Mouse (Mus musculus) adrenal gland, postnatal 14 days (tissue): ENCODE results near the gene Camkv. TPM values are rescaled to one million over a fixed set of nuclear protein-coding genes. Genes with fewer than 3 reads are reported as not detected.
A peak's percentile ranks its signal among the peaks of the same experiment; 100 is the strongest.

Experiments
- DNase-seq: peaks from one replicate; pipeline ENCODE4 v3.0.0; 2021; ENCODE audit warnings: mixed read lengths
- long read RNA-seq, 2 experiments: library from polyadenylated mRNA; stranded (forward); transcript quantifications; one replicate each; pipeline ENCODE4 v2.0.0; 2021
- total RNA-seq: library from RNA; stranded (reverse); gene quantifications from 2 replicates; pipeline ENCODE4 v1.2.3, GENCODE M21; 2021

The Camkv gene
- 1.3 and 2.3 TPM in 2 replicates for total RNA-seq
- long read RNA-seq, experiment 1, partial matches to known transcripts = 0 of 6 reads
- long read RNA-seq, experiment 1, other reads (novel, unspliced or antisense) = 2 of 6 reads
- long read RNA-seq, experiment 2, partial matches to known transcripts = 0 of 4 reads
- long read RNA-seq, experiment 2, other reads (novel, unspliced or antisense) = 1 of 4 reads

DNA sequence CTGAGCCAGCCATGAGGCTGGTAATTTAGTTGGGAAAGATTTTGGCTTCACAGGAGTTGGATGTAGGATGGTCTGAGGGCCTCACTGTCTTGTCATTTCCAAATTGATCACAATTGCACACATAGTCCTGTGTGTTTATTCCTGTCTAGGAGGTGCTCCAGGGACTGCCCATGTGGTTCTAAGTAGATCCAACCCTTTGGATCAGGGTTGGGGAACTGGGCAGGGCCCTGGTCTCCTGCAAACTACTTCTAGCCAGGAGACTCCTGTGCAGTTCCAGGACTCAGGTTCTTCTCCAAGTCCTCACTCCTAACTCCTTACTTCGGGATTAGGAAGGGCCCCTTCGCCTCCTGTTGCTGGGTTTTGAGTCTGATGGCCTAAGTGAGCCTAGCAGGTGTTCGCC lies at the start of gene Camkv:
Gene Camkv (plus strand): TSS at position 301 of the 400 bp plus-strand sequence.
- DNase-seq = no peak

- DNase-seq = peak; percentile 93
Measured at GRCm38 (mm10) chr9:107887804-107888266, 47.6 kb upstream of the Camkv start, which contains the start of gene Mon1a. Gene Mon1a (plus strand): TSS chr9:107888151.

GRCm38 (mm10) chr9:107888267-107888850 lies 47.1 kb upstream of the Camkv start:
- peak; percentile 64 for DNase-seq

- no peak for DNase-seq
Measured at GRCm38 (mm10) chr9:107890260-107890659, 45.2 kb upstream of the Camkv start.

- no peak for DNase-seq
Measured at GRCm38 (mm10) chr9:107891023-107891422, 44.5 kb upstream of the Camkv start.

GRCm38 (mm10) chr9:107898563-107898962 lies 36.9 kb upstream of the Camkv start:
- peak; percentile 56 for DNase-seq

DNA sequence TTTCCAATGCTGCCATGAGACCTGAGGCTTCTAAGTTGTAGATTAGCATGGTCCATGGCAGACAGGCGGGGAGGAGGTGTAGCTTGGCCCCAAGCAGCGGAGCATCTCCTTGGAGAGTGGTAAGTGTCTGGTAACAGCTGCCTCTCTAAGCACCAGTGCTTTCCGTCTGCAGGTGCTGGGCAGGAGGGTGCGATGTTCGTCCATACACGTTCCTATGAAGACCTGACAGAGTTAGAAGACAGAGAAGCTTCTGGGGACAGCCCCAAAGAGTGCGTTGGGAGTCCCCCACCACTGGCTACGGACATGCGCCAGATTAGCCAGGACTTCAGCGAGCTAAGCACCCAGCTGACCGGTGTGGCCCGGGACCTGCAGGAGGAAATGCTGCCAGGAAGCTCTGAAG lies 35.6 kb upstream of the Camkv start:
- DNase-seq = no peak

- peak; percentile 80 for DNase-seq
Measured at GRCm38 (mm10) chr9:107900840-107901626, 34.4 kb upstream of the Camkv start.

DNA sequence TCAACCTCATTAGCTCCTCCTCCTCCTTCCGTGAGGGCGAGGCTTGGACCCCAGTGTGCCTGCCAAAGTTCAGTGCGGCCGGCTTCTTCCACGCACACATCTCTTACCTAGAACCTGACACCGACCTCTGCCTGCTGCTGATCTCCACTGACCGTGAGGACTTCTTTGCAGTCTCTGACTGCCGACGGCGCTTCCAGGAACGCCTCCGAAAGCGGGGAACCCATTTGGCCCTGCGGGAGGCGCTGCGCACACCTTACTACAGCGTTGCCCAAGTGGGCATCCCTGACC lies 33.9 kb upstream of the Camkv start:
- no peak for DNase-seq

DNA sequence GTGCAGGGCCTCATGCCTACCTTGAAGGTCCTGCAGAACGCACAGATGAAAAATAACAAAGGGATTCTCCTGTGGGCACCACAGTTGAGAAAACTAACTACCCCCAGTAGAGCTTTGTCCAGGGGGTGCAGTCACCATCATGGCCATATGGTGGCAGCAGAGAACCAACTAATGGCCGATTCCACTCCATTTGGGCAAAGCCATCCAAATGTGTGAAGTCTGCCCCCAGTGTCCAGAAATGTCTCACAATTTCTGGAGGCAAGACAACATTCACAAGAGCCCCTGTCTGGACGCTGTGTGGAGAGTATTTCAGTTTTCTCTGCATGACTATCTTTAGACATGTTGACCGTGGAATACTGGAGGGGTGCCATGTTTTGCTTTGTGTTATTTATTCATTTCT lies 30.7 kb upstream of the Camkv start:
- peak; percentile 92 for DNase-seq

DNA sequence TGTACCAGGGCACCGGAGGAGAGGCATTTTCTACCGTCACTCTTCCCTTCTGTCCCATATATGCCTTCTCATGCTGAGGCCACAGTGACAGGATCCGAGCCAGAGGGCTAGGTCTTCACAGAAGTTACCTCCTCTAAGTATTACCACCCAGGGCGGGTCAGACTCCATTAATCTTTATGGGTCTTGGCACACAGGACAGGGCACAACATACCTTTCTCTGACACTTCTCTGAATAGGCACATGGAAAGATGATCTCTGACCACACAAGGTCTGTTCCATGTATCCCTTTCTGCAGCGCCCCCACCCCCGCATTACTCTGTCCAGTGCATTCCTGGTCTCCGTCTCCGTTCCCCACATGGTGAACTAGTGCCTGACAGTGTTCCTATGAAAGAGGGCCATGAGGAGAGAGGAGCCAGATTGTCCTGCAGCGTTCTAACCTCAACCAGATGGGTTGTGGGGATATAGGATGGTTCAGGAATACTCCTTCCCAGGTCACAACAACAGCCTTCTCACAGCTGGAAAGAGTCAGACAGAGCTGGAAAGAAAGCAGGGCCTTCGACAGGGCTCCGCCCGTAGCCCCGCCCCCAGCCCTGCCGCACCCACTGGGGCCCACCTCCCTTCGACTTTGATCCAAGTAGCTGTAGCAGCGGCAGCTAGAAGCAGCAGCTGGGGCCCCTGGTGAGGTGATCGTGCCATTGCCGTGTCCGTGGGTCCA lies 29.1 kb upstream of the Camkv start, which contains the start of gene Mst1r:
Gene Mst1r (plus strand): TSS at position 622 of the 715 bp plus-strand sequence.
- peak; percentile 89 for DNase-seq

GRCm38 (mm10) chr9:107906967-107907800 lies 28.3 kb upstream of the Camkv start:
- peak; percentile 15 for DNase-seq

- DNase-seq = peak; percentile 19
Measured at GRCm38 (mm10) chr9:107907801-107908120, 27.7 kb upstream of the Camkv start.

DNA sequence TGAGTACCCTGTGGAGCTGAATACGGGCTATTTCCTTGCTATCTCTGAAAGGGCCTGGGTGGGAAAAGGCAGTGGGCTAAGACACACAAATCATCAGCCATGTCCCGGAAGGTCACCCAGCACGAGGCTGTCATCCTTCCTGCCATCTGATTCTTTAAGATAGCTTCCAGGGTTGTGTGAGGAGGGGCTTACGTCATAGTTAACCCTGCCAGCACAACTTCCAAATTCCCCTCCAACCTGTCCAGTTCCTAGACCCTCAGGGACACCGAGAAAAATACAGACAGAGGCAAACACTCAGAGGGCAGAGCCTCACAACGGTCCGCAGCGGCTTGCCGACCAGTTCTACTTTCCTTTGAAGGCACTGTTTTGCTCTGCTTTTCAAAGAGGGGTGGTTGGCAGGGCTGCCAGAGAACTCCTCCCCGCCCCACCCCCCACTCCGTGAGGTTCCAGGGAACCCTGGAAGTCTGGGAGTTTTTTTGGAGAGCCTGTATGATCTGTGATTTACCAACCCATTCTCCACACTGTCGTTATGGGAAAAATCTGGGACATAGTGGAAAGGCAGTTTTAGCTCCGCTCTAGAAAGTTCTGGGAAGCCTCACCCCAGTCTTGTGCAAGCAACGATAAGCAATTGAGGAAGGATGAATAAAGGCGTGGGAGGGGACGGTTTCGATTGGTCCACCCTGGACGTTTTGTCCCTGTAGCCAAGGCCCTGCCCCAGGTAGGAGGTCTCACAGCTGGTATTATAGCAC lies 26.9 kb upstream of the Camkv start:
- DNase-seq = peak; percentile 48

GRCm38 (mm10) chr9:107910025-107910769 lies 25.3 kb upstream of the Camkv start:
- no peak for DNase-seq

DNA sequence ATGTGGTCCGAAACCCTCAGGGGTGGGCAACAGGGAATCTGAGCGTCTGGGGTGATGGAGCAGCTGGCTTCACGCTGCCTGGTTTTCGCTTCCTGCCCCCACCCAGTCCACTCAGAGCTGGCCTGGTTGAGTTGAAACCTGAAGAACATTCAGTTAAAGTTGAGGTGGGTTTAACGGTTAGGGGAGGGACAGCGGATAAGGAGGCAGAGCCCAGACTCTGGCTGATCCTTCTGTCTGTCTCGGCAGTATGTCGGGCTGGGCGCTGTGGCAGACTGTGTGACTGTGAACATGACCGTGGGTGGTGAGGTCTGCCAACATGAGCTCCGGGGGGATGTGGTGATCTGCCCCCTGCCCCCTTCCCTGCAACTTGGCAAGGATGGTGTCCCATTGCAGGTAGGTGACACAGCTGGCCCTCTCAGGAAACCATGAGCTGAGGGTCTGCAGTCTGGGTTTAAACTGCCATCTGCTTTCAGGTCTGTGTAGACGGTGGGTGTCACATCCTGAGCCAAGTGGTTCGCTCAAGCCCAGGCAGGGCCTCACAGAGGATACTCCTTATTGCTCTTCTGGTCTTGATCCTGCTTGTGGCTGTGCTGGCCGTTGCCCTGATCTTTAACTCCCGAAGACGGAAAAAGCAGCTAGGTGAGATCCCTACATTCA lies 20.6 kb upstream of the Camkv start:
- no peak for DNase-seq

- peak; percentile 15 for DNase-seq
Measured at GRCm38 (mm10) chr9:107917895-107918608, 17.4 kb upstream of the Camkv start.

DNA sequence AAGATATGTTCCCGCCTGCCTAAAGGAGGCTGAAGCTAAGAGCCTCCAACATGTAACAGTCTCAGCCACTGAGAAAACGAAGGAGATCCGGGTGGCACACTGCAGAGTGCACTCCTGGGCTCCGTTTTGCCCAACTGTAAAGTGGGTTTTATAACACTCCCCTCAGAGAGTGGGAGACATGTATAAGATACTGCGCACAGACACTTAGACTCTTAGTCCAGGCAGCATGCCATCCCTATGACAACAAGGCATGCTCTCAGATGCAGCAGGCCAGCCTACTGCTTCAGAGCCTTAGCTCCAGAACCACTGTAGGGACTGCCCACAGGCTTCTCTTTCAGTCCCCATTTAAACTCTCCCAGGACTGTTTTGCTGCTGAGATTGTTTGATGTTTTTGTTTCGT lies 16.6 kb upstream of the Camkv start:
- DNase-seq = no peak

- no peak for DNase-seq
Measured at GRCm38 (mm10) chr9:107919441-107919840, 16.0 kb upstream of the Camkv start.
